Mouse (Mus musculus) layer of hippocampus, postnatal 14 days (tissue): Measurements from ENCODE around the gene Cdiptos. TPM values are rescaled to one million over a fixed set of nuclear protein-coding genes. Genes with fewer than 3 reads are reported as not detected.

Experiments used
- DNase-seq, 2 experiments: peaks; one replicate each; pipeline ENCODE4 v3.0.0; 2021 to 2022; ENCODE audit warnings: low spot score in 2 of 2, mixed read lengths in 1 of 2
- total RNA-seq, 2 experiments: library from RNA; stranded (reverse); gene quantifications; 2 replicates each; pipeline ENCODE4 v1.2.3; 2021

The Cdiptos gene
- total RNA-seq, 2 experiments from 2014 or later: 0.30 to 0.79 TPM

GRCm38 (mm10) chr7:127014993-127015392 is 39.1 kb upstream of the Cdiptos start:
- no peak for DNase-seq

GRCm38 (mm10) chr7:127014320-127014719 is 38.4 kb upstream of the Cdiptos start, which contains the start of gene Mvp:
Mvp (minus strand) TSS chr7:127014621.
- no peak for DNase-seq

DNA sequence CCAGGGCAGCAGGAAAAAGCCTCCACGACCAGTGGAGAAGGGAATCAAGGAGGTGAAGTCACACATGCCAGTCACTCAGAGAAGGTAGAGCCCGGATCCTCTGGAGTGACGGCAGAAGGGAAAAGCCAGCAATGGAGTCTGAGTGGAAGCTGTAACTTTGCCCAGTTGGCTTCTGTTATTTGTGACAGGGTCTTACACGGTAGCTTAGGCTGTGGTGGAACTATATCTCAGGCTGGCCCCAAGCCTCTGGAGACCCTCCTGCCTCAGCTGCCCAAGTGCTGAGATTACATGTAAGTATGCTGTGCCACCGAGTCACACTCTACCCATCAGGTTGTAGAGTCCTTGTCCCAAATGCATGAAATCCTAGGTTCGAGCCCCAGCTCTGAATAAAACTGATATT is 37.5 kb upstream of the Cdiptos start:
- DNase-seq: no peak

GRCm38 (mm10) chr7:127012845-127013244 is 36.9 kb upstream of the Cdiptos start:
- no peak for DNase-seq

DNA sequence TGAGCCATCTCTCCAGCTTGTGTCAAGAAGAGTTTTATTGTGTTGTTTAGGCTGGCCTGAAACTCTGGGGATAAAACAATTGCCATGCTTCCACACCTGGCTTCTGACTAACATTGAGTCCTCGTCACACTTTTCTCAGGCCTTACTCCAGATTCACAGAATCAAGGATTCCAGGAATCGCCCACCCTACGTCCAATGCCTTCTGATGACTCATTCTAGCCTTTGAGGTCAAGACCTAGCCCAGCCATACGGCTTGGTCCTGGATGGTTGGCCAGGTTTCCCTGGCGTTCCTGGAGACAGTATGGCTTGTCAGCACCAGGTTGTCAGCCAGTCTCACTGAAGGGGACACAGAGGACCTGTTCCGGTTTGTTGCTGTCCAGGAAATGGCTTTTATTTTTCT is 36.5 kb upstream of the Cdiptos start:
- DNase-seq: no peak

GRCm38 (mm10) chr7:127011717-127012116 is 35.8 kb upstream of the Cdiptos start:
- no peak for DNase-seq

DNA sequence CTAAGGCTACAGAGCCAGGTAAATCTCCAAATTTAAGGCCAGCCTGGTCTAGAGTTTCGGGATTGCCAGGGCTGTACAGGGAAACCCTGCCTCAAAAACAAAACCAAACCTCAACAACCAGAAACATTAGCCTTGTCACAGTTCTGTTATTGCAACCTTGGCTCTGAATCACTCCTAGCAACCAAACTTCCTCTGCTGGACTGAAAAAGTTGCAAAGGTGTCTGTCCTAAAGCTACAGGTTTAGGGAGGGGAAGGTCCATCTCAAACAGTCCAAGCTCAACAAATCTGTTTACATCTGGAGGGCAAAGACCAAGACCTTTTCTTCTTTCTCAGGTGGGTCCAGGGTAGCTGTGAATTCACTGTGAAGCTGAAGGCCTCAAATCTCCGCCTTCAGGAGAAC is 35.2 kb upstream of the Cdiptos start:
- no peak for DNase-seq

DNA sequence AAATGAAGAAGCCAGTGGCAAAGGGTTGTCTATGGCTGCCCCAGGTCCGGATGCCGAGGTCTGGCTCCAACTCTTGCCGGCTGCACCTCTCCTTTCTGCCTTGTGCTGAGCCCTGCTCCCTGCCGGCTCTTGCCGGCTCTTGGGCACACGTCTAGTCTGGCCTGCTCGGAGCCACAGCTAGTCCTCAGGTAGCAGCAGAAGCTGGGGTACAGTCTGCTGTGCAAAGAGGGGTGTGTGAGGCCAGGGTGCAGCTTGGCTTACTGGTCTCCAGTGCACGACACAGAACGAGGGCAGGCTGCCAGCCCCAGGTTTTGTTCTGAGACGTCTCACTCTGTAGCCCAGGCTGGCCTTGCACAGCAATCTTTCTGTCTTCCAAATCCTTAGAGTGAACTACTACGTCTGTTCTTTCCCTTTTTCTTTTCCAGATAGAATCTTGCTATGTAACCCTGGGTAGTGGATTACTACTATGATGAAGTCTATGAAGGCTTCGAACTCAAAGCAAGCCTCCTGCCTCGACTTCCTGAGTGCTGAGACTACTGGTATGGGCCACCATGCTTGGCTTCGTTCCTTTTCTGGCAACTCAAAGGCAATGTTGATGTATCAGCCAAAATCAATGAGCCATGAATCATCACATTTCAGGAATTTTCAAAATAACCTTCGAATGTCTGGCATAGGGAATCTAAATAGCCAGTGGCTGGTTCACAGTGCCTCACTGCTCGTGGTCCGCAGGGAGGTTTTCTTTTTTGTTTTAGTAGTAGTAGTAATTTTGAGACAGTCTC is 33.6 kb upstream of the Cdiptos start:
- no peak for DNase-seq

GRCm38 (mm10) chr7:127008239-127009019 is 32.5 kb upstream of the Cdiptos start:
- peak; percentile 75 to 80 for DNase-seq

DNA sequence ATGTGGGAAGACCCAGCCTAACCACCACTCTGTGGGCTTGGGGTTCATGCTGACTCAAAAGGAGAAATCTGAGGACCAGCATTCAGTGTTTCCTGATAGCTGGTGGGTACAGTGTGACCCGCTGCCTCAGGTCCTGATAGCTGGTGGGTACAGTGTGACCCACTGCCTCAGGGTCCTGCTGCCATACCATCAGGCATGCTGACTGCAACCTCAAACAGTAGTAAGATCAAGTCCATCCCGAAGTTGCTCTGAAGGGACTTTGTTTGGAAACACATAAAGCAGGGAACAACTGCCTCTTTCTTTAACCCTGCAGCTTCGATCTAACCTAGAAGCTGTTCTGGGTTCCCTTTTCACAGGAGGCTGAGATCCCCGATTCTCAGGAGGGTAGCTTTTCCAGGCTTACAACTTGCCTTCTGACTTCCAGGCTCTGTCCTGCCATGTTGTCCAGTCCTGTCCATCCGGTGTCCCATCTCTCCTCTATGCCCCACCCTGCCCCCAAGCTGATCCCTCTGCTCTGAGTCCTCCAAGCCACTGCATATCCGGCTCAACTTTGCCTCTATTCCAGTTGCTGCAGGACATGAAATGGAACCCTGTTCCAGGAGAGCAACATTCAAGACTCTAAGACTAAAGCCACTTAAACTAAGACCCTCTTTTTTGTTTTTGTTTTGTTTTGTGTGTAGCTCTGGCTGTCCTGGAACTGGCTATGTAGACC is 31.6 kb upstream of the Cdiptos start:
- DNase-seq: no peak

DNA sequence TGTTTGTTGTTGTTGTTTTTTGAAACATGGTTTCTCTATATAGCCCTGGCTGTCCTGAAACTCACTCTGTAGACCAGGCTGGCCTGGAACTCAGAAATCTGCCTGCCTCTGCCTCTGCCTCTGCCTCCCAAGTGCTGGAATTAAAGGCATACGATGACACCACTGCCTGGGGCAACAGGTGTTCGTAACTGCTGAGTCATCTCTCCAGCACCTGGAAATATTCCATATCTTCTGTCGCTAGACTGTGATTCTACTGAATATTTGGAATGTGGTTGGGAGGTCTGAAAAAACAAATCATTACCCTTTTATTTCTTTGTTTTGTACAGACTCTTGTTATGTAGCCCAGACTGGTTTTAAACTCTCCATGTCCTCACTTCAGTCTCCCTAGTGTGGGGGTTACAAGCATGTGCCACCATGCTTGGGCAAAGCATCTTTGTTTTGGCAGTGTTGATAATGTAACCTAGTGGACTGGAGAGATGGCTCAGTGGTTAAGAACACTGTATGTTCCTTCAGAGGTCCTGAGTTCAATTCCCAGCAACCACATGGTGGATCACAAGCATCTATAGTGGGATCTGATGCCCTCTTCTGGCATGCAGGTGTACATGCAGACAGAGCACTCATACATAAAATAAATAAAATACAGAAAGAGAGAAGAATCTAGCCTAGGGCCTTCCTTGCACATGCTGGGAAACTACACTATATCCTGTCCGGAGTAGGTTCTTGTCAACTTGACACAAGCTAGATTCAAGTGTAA is 28.4 kb upstream of the Cdiptos start:
- no peak for DNase-seq

- DNase-seq: no peak
Measured at GRCm38 (mm10) chr7:127003620-127004019, 27.7 kb upstream of the Cdiptos start.

DNA sequence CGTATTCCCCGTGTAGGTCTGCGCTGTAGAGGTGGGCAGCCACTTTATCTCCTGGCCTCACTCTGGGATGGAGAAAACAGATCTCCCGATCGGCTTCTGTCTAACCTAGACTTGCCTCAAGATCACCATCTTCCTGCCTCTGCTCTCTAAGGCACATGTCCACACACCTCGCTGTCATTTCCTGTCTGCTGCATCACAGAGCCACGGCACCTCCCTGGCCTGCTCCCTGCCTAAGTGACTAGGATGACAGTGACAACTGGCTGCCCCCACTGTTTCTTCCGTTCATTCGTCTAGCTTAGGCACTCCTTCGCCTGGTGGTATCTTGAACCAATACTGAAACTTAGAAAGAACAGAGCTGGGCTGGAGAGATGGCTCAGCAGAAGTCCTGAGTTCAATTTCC is 23.7 kb upstream of the Cdiptos start:
- DNase-seq: no peak

GRCm38 (mm10) chr7:126996449-126996848 is 20.6 kb upstream of the Cdiptos start:
- DNase-seq: no peak

GRCm38 (mm10) chr7:126988816-126989215 is 12.9 kb upstream of the Cdiptos start:
- no peak for DNase-seq

DNA sequence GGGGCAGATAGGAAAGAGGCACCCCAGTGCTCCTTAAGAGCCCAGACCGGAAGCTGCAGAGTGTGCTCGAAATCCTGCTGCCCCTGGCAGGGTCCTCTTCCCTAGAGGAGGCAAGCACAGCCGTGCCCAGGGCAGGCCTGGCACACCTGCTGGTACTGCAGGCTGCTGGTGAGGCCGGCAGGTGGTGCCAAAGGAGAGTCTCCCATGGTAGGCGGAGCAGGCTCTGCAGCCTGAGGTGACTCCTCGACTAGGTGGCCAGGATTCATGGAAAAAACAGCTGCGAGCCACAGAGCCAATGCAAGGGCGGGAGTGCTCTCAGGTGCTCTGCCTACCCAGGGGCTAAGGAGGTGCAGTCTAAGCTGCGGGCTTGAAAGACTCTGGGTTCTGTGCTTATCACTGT is 10.4 kb upstream of the Cdiptos start:
- peak; percentile 26 to 43 for DNase-seq

- no peak for DNase-seq
Measured at GRCm38 (mm10) chr7:126984667-126985444, 9.0 kb upstream of the Cdiptos start.

DNA sequence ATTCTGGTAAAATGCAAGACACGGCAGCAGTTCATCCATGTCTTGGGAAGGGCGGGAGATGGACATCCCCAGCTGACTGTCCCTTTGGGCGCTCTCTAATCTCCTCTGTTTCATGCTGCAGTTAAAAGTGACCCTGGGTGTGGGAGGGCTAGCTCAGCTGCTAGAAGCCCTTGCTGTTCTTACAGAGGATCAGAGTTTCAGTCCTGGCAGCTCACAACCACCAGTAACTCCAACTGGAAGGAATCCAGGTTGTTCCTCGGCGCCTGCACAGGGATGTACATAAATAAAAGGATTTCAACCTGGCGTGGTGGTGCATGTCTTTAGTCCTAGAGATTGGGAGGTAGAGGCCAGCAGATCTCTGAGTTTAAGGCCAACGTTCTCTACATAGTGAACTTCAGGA is 7.2 kb upstream of the Cdiptos start:
- no peak for DNase-seq

GRCm38 (mm10) chr7:126982054-126982453 is 6.2 kb upstream of the Cdiptos start:
- no peak for DNase-seq

DNA sequence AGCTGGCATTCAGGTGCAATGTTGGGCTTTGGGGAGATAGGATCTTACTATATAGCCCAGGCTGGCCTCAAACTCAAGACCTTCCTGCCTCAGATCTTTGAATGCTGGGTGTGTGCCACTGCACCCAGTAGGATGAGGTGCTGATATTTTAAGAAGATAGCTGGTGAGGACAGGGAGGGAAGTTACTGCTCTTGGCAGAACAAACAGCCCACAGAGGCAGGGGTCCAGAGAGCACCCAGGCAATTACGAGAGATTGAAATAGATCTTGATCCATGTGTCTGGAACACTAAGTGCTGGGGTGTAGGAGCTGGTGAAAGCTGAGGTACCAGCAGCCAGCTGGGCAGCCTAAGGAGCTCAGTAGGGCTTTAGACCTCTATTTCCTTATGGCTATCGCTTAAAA is 5.7 kb upstream of the Cdiptos start:
- no peak for DNase-seq
